Mouse (Mus musculus) kidney, adult 2 months (tissue): ENCODE measurements at regions not wholly inside any gene's neighbourhood (a gene's known extent, or its start where the extent isn't known, plus 50 kb on each side); places are given as distances from the start of the nearest gene placed in this dataset.

Source experiments
- DNase-seq: peaks from one replicate; pipeline ENCODE4 v3.0.0; 2021
- H3K27ac ChIP-seq: fragments of 200-500 bp; 2 replicates; pipeline ENCODE4 v1.5.1; 2012; ENCODE audit warnings: low read depth, low read length, control low read depth, inconsistent platforms; ENCODE audit not compliant: insufficient read depth
- H3K27me3 ChIP-seq: fragments of 200-500 bp; replicated peaks from 2 replicates; pipeline ENCODE4 v1.6.1; 2012; ENCODE audit warnings: mild to moderate bottlenecking, moderate library complexity, low read length, inconsistent platforms; ENCODE audit not compliant: control insufficient read depth, insufficient read depth
- H3K36me3 ChIP-seq: fragments of 200-500 bp; 2 replicates; pipeline ENCODE4 v1.6.1; 2012; ENCODE audit warnings: mild to moderate bottlenecking, moderate library complexity, low read length, inconsistent platforms; ENCODE audit not compliant: control insufficient read depth, insufficient read depth
- H3K4me1 ChIP-seq: fragments of 200-500 bp; 2 replicates; pipeline ENCODE4 v1.6.1; 2011; ENCODE audit warnings: low read length; ENCODE audit not compliant: control insufficient read depth, insufficient read depth
- H3K4me3 ChIP-seq: fragments of 200-500 bp; 2 replicates; pipeline ENCODE4 v1.5.1; 2011; ENCODE audit warnings: mild to moderate bottlenecking, low read depth, low read length, control low read depth; ENCODE audit not compliant: insufficient read depth
- CTCF ChIP-seq: fragments of 200-500 bp; conservative IDR thresholded peaks from 2 replicates; pipeline ENCODE4 v1.5.1; 2011; ENCODE audit warnings: low read depth, mild to moderate bottlenecking, control low read depth, low read length, moderate library complexity, mixed read lengths; ENCODE audit not compliant: insufficient read depth, insufficient read length
- POLR2A ChIP-seq: fragments of 200-500 bp; IDR thresholded peaks from one replicate; pipeline ENCODE4 v1.6.1; 2011; ENCODE audit warnings: low read depth, low read length, control low read depth
- WGBS: fragments of 180-500 bp; shearing (Covaris S2); methylation state at CpG from one replicate; pipeline ENCODE4 v1.1.7; 2018; 5-methylcytosine and 5-hydroxymethylcytosine counted together

DNA sequence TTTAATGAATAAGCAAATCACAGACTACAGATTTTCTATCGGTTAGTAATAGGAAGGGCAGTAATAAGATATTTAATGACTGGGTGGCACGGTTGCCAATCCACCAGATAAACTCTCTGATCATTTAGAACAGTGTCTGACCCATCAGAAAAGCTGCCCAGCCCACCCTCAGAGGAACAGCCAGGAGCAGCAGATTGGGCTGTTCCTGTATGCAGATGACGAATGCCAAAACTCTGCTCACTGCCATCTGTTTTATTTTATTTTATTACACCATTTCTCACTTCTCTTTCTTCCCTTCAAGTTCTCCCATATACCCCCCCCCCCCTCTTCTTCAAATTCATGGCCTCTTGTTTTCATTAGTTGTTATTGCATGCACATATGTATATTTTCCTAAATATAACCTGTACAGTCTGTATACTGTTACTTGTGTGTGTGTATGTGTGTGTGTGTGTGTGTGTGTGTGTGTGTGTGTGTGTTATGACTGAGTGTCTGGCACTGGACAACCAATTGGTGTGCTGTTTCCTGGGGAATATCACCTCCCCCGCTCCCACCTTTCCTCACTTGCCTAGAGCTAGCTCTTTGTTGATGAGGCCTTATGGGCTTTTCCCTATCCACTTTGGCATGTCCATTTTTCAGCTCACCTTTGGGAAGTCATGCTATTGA, 260.9 kb downstream of the Olfm4 start:
- no peak overlapping the region for H3K27ac ChIP-seq
- H3K4me1 ChIP-seq = no peaks in the 10 kb centered on the region
- TF ChIP-seq CTCF (no peak), POLR2A (no peak)
- H3K27me3 ChIP-seq = no peaks in the 10 kb centered on the region
- H3K4me3 ChIP-seq = no peak overlapping the region
- H3K36me3 ChIP-seq = no peaks in the 10 kb centered on the region
- no peak for DNase-seq
- WGBS = 82% methylated on average over 4 of the region's 4 CpGs

DNA sequence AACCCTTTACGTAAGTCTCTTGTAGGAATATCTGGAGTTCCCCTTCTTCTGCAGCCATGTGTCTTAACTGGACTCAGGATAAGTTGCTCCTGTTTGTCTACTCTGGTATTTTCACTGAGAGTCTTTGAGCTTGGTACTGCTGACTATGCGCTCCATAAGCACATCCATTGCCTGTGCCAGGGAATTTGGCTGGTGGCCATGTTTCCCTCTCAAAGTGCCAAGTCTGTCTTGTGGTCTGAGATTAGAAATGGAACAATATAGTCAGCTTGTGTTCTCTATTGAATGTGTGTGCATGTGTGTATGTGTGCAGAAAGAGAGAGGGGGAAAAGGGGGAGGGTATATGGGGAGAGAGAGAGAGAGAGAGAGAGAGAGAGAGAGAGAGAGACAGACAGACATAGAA, 263.7 kb downstream of the Olfm4 start:
- WGBS = 72% methylated on average over 2 of the region's 2 CpGs
- H3K36me3 ChIP-seq = no peaks in the 10 kb centered on the region
- H3K4me3 ChIP-seq = no peak overlapping the region
- H3K4me1 ChIP-seq = no peaks in the 10 kb centered on the region
- H3K27me3 ChIP-seq = no peaks in the 10 kb centered on the region
- TF ChIP-seq CTCF = no peak
- TF ChIP-seq POLR2A = no peak
- peak; percentile 7 for DNase-seq
- H3K27ac ChIP-seq = no peak overlapping the region

DNA sequence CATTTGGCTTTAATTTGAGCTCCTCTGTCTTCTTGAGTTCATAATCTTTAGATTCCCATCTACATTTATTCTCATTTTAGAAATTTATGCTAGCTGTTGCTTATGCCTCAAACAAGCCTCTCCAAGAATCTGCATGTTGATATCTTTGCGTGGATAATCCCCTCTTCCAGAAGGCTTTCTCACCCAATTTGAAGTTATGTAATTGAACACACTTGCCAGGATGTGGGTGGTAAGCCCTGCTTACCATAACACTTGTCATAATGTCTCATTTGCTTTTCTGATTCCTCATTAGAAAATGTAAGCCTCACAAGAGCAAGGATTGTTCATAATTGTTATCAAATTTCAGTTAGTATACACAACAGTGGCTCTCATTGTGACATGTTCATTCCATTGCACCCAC, 266.0 kb downstream of the Olfm4 start:
- no peak overlapping the region for H3K27ac ChIP-seq
- no peaks in the 10 kb centered on the region for H3K27me3 ChIP-seq
- no peak for TF ChIP-seq POLR2A
- no peak for TF ChIP-seq CTCF
- no peaks in the 10 kb centered on the region for H3K4me1 ChIP-seq
- H3K36me3 ChIP-seq = no peaks in the 10 kb centered on the region
- DNase-seq = no peak
- 91% methylated on average over 1 of the region's 1 CpGs for WGBS
- no peak overlapping the region for H3K4me3 ChIP-seq

DNA sequence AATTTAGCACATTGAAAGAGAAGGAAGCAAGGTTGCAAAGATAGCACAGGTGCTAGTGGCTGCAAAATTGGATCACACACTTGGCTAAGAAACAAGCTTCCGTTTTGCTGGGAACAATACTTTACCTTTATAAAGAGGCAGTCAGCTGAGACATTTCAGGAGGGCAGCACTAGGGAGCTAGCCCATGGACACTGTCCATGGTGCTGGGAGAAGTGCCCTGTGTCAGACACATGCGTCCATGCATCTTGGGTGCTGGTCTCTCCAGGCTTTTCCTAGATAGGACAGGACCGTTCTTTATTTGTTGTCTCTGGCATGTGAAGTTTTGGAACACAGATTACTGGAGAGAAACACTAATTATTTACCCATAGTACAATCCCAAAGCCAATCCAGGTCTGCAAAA, 273.2 kb downstream of the Olfm4 start:
- no peak overlapping the region for H3K4me3 ChIP-seq
- no peaks in the 10 kb centered on the region for H3K27me3 ChIP-seq
- TF ChIP-seq CTCF (no peak), POLR2A (no peak)
- H3K4me1 ChIP-seq = no peaks in the 10 kb centered on the region
- WGBS = 36% methylated on average over 3 of the region's 3 CpGs
- DNase-seq = no peak
- H3K27ac ChIP-seq = no peak overlapping the region
- H3K36me3 ChIP-seq = no peaks in the 10 kb centered on the region

DNA sequence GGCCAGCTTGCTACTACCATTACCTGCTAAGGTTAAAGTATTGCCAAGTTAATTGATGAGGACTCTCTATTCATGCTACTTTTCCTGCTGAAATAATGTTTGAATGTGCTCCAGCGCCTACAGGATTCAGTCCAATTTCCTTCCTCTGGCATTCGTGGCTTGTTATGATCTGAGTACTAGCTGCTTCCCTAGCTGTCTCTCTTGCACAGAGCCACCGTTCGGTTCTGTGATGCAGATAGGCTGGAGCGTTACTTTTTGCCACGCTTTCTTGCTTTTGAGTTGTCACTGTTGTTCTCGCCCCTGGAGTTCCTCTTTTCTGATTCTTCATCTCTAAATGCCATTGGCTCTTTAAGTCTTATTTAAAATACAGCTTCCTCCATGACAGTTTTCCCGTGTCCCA, 279.3 kb downstream of the Olfm4 start:
- Histone ChIP-seq H3K4me1 (no peaks in the 10 kb centered on the region), H3K27me3 (no peaks in the 10 kb centered on the region), H3K36me3 (no peaks in the 10 kb centered on the region), H3K4me3 (no peak overlapping the region), H3K27ac (no peak overlapping the region)
- TF ChIP-seq CTCF = no peak
- no peak for TF ChIP-seq POLR2A
- WGBS = 55% methylated on average over 8 of the region's 8 CpGs
- DNase-seq = no peak

DNA sequence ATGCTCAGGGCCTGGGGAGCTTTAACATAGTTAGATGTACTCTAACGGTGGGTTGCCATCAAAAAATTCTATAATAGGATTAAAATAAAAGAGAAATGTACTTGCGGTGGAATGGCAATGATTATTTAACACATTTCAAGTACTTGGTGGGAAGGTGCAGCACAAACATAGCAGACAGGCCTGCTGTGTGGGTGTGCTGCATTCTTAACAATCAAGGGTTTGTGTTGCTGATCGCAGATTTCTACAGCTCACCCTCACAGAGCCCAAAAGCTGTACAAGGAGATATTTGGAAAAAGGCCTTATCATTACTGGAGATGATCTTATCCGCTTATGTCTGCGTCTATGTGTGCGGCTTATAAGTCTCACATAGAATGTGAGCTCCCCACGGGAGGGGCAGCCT, 281.2 kb downstream of the Olfm4 start:
- DNase-seq = no peak
- WGBS = 89% methylated on average over 7 of the region's 7 CpGs
- Histone ChIP-seq H3K27me3 (no peaks in the 10 kb centered on the region), H3K4me1 (no peaks in the 10 kb centered on the region), H3K4me3 (no peak overlapping the region), H3K27ac (no peak overlapping the region), H3K36me3 (no peaks in the 10 kb centered on the region)
- no peak for TF ChIP-seq CTCF

DNA sequence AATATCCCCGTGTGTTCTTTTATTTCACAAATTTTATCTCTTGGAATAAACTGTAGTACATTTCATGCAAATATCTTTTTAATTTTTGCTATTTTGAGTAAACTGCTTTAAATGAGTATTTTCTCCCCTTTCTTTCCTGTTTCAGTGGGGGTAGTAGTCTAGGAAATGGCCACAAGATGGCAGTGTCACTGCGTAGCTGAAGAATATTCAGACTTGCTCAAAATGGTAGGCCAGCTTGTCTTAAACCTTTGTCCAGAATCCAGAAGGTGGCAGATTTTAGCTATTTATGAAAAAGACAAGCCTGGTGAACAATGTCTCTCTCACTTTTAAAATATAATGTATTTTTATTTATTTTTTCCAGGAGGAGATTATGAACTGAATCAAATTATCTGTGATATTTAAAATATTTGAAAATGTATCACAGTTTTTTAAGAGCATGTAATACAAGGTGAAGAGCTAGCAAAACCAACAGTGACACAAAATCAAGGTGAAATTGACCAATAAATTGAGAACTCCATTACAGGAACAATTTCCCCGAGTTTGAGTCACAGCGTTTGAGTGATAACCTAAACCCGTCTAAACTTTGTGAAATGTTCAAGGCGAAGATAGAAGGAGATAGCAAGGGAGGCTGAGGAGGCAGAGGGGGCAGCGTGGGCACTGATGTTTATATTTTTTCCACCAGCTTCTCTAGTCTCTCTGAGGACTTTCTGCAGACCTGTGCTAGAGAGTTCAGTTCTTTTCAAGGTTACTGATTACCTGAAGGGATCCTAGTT, 285.5 kb downstream of the Olfm4 start:
- Histone ChIP-seq H3K4me1 (no peaks in the 10 kb centered on the region), H3K27me3 (no peaks in the 10 kb centered on the region), H3K36me3 (no peaks in the 10 kb centered on the region), H3K4me3 (no peak overlapping the region), H3K27ac (no peak overlapping the region)
- peak; percentile 66 for DNase-seq
- WGBS = 48% methylated on average over 7 of the region's 7 CpGs
- TF ChIP-seq CTCF = no peak
- TF ChIP-seq POLR2A = no peak
